ENCODE assay signal across 8 mouse cellular contexts in genomic region chr10:40683092-40683867, GRCm38 (mm10). TPM values are rescaled to one million over a fixed set of nuclear protein-coding genes. Genes with fewer than 3 reads are reported as not detected.
A peak's percentile ranks its signal among the peaks of the same experiment; 100 is the strongest.
DNase-seq lines count a peak whose midpoint lies in the region; ATAC-seq lines count a peak whose summit lies in the region.

Gene Mettl24 (plus strand): TSS chr10:40683282.

- WGBS in hindbrain, embryonic 13.5 days, result under 1% methylated on average over 50 of the region's 50 CpGs

- peak within 1 kb of the TSS; percentile 98 for H3K4me2 ChIP-seq in hindbrain, embryonic 13.5 days

- peak; percentile 71 to 74 for DNase-seq in adrenal gland, adult 18-20 months (ENCODE audit: low spot score in 2 of 2)
- DNase-seq in cerebellum, postnatal 4 days (ENCODE audit: low spot score in 2 of 2), result peak; percentile 47 to 68
- DNase-seq in gastrocnemius, adult 18-20 months (ENCODE audit: low spot score), result peak; percentile 70
- peak; percentile 57 to 58 for DNase-seq in layer of hippocampus, postnatal 14 days (ENCODE audit: low spot score in 2 of 2)
- peak; percentile 93 for DNase-seq in lung, postnatal 10 days
- DNase-seq in right cerebral cortex, adult 2 months (ENCODE audit: low spot score in 2 of 2), result peak; percentile 64 to 80
- no peak for DNase-seq in c-Kit-positive CD71-positive TER-119-positive erythroid progenitor cells, embryonic 14.5 days (ENCODE audit: low spot score)

- H3K27me3 ChIP-seq in hindbrain, embryonic 13.5 days, result peaks cover 15% of the 10 kb centered on the region

- ATAC-seq in hindbrain, embryonic 13.5 days (ENCODE audit: low FRiP score), result peak; percentile 71

- peaks cover 18% of the 10 kb centered on the region for H3K4me1 ChIP-seq in hindbrain, embryonic 13.5 days (replicated peaks)

- H3K9me3 ChIP-seq in hindbrain, embryonic 13.5 days, result no peaks in the 10 kb centered on the region

- peak within 1 kb of the TSS; percentile 77 for H3K9ac ChIP-seq in hindbrain, embryonic 13.5 days

- peak within 1 kb of the TSS; percentile 54 for H3K4me3 ChIP-seq in hindbrain, embryonic 13.5 days

- no peak within 1 kb of the TSS for H3K27ac ChIP-seq in hindbrain, embryonic 13.5 days

- H3K36me3 ChIP-seq in hindbrain, embryonic 13.5 days, result no peaks in the 10 kb centered on the region

RNA-seq across cellular contexts. Expression of gene Mettl24, which starts in this region (rescaled TPM):
- 1 to 10 TPM; 6.5 to 7.3 TPM for total RNA-seq in adrenal gland, adult 18-20 months (2021)
- total RNA-seq in gastrocnemius, adult 18-20 months (2021), result under 1 TPM; 0.14 to 0.66 TPM
- 0.58 and 0.64 TPM in 2 replicates for polyA plus RNA-seq in hindbrain, embryonic 13.5 days (2015; fragmentation: Nextera tagmentation; extraction: Ambion mirVana)
- 1 to 10 TPM; 1.2 to 1.9 TPM for total RNA-seq in layer of hippocampus, postnatal 14 days (2021)

Comparison
In these comparisons a context has a peak if more than half of its experiments do, and no peak if none do; other contexts are left out.
1. Peak in DNase-seq in gastrocnemius, adult 18-20 months; RNA of the gene not detected or under 1 TPM.
2. Peak in ATAC-seq, H3K4me3 ChIP-seq, H3K9ac ChIP-seq and H3K4me2 ChIP-seq in hindbrain, embryonic 13.5 days; RNA of the gene not detected or under 1 TPM.